Mouse (Mus musculus): ENCODE measurements around the gene Slc44a3.

Slc44a3 gene

GRCm38 (mm10) chr3:121532176-121532575 lies at the start of gene Slc44a3:
TSS of gene Slc44a3 (minus strand) at chr3:121532404.
- DNase-seq (ENCODE audit: low spot score in 2 of 2) = no peak

- no peak for DNase-seq (ENCODE audit: low spot score in 2 of 2)
These were observed 47.8 kb upstream of the Slc44a3 start for GRCm38 (mm10) chr3:121579880-121580549.

GRCm38 (mm10) chr3:121579402-121579801 lies 47.2 kb upstream of the Slc44a3 start:
- DNase-seq (ENCODE audit: low spot score in 2 of 2) = no peak

DNA sequence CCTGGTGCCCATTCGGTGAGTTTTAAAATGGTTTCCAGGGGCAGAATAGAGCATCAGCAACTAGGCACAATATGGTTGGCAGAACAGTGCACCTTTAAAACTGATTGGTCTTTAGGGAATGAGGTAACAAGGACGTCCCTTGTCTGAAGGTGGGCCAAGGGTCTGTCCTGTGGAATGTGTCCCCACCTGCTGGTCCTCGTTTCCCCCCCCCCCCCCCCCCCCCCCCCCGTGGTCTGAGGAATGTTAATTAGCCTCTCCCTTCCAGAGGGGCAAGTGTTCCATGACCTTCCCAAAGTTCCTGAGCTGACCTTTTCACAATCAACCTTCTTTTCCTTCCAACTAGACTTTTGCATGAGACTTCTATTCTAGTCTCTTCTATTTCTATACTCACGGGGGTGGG lies 46.5 kb upstream of the Slc44a3 start:
- no peak for DNase-seq (ENCODE audit: low spot score in 2 of 2)

GRCm38 (mm10) chr3:121577641-121578040 lies 45.4 kb upstream of the Slc44a3 start:
- DNase-seq (ENCODE audit: low spot score in 2 of 2) = no peak

- no peak for DNase-seq (ENCODE audit: low spot score in 2 of 2)
These were observed 44.9 kb upstream of the Slc44a3 start for GRCm38 (mm10) chr3:121577032-121577591.

- DNase-seq (ENCODE audit: low spot score in 2 of 2) = no peak
These were observed 44.2 kb upstream of the Slc44a3 start for GRCm38 (mm10) chr3:121576367-121576766.

DNA sequence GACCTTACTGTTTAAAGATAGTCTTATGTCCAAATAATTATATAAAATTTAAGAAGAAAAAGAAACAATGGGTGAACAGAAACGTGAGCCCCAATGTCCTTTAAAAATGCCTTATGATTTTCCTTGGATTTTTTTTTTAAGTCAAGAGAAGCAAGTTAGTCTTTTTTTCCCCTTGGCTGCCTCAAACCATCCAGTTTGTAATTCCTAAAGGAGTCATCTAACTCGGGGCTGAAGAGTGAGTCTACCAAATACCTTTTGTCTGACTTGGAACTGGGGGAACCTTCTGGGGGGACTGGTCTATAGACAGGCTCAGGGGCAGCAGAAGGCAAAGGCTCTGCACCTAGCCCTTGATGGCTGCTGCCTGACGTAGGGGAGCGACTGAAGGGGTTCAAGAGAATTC lies 42.2 kb upstream of the Slc44a3 start:
- no peak for DNase-seq (ENCODE audit: low spot score in 2 of 2)

GRCm38 (mm10) chr3:121573858-121574257 lies 41.7 kb upstream of the Slc44a3 start:
- DNase-seq (ENCODE audit: low spot score in 2 of 2) = no peak

GRCm38 (mm10) chr3:121571491-121571890 lies 39.3 kb upstream of the Slc44a3 start:
- no peak for DNase-seq (ENCODE audit: low spot score in 2 of 2)

DNA sequence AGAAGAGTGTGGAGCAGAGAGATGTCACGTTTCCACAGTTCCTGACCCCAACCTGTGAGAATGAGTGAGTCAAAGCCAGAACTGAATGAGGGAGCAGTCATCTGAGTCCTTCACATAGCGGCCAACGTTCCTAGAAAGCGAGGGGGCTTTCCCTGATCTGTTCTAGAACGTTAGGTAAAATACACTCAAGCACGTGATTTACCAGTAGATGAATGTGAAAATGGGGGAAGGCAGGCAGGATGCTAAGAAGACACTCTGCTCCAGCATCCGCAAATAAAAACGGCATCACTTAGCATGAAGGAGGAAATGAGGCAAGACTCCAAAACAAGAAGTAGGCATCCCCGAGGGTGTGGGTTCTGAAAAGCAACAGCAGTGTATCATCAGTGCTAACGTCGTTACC lies 38.4 kb upstream of the Slc44a3 start:
- no peak for DNase-seq (ENCODE audit: low spot score in 2 of 2)

DNA sequence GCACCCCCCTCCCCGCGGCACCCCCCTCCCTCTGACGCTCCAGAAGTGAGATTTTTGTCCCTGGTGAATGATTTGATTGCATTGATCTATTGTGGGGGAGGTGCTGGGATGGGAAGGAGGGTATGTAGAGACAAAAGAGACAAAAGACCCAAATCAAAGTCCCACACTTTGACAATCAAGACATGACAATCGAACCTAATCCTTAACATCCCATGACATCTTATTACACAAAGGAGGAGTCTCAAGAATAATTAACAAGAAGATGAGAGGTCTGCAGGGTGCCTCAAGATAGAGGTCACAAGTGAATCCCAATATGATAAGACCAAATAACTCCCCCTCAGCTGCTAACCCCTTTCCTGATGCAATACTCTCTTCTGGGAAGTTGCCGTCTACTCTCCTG lies 37.6 kb upstream of the Slc44a3 start:
- no peak for DNase-seq (ENCODE audit: low spot score in 2 of 2)

- DNase-seq (ENCODE audit: low spot score in 2 of 2) = no peak
These were observed 36.8 kb upstream of the Slc44a3 start for GRCm38 (mm10) chr3:121569004-121569403.

GRCm38 (mm10) chr3:121567904-121568303 lies 35.7 kb upstream of the Slc44a3 start:
- DNase-seq (ENCODE audit: low spot score in 2 of 2) = no peak

DNA sequence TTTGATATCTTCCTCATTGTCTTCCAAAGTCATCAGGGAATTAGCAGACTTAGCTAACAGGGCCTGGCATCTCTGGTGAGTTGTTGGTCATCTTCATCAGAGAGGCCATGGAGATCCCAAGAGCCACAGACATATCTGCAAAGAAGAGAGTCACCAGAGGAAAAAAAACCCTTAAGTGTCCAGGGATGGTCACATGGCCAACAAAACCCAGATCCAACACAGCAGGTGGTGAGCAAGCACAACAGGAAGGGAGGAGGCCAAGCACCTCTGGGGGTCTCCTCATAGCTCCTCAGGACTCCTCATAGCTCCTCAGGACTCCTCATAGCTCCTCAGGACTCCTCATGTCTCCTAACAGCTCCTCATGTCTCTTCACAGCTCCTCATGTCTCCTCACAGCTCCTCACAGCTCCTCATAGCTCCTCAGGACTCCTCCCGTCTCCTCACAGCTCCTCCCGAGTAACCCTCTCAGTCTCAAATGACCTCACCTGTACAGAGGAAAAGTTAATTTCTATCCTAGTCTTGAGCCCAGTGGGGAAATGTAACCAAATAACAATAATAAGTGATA lies 35.2 kb upstream of the Slc44a3 start:
- no peak for DNase-seq (ENCODE audit: low spot score in 2 of 2)

DNA sequence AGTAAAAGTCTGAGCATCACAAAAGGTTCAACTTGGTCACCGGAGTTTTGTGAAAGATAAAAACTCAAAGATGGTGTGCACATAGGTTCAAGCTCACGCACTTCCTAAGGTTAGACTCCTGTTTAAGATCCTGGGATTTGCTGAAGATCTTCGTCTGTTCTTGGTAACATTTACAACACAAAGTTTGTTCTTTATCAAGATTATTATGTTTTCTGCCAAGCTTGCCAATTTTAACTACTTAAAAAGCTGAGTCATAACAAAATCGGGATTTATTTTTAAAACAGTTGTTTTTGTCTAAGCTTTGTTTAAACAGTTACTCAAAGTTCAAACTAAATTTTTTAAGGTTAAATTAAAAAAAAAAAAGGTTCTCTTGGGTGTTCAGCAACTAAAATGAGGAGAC lies 34.7 kb upstream of the Slc44a3 start:
- DNase-seq (ENCODE audit: low spot score in 2 of 2) = no peak

DNA sequence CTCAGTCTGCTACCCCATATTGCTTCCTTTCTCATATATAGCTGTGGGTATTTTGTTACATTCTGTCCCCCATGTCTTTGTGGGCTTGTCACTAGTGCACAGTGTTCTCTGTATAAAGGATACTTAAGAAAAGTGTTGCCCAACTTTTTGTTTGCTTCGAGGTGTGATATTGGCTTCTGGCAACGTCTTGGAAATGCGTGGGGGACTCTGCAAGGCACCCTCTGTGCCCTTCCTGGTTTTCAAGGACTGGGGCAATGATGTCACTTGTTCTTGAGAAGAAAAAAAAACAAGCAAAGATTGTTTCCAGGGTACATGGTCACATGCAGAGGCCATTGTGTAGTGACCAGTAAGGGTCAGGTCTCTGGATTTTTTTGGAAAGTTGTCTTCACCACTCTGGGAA lies 29.6 kb upstream of the Slc44a3 start:
- DNase-seq (ENCODE audit: low spot score in 2 of 2) = no peak

DNA sequence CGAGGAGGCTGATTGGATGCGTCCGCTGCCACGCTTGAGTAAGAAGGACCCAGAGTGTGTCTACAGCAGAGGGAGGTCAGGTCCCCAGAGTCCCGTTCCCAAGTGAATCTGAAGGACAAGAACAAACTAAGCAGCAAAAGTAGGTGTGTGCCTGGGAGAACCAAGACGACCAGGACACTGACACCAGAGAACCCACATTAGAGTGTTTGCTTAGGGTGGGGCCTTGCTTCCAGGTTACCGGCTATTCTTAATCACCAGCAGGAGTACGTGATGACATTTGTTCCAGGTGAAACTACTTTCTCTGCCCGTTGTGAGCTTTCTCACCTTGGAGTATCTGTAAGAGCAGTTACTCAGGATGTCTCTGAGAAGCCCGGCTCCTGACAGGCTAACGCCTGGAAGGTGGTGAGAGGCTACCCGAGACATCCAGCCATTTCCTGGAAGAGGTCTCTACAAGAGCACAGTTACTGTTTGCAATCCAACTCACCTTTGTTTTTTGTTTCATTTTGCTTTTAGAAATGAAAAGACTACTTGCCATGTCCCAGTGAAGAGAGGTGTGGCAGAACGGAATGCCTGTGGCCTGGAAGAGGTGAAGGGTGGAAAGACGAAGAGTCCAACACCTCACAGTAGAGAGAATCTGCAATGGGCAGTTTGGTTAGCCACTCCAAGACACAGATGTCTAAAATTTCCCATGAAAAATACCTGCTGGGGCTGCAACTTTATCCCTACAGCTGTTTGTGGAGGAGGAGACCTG lies 28.1 kb upstream of the Slc44a3 start:
- no peak for DNase-seq (ENCODE audit: low spot score in 2 of 2)

GRCm38 (mm10) chr3:121559406-121560114 lies 27.4 kb upstream of the Slc44a3 start:
- no peak for DNase-seq (ENCODE audit: low spot score in 2 of 2)

- no peak for DNase-seq (ENCODE audit: low spot score in 2 of 2)
These were observed 26.7 kb upstream of the Slc44a3 start for GRCm38 (mm10) chr3:121558861-121559260.

DNA sequence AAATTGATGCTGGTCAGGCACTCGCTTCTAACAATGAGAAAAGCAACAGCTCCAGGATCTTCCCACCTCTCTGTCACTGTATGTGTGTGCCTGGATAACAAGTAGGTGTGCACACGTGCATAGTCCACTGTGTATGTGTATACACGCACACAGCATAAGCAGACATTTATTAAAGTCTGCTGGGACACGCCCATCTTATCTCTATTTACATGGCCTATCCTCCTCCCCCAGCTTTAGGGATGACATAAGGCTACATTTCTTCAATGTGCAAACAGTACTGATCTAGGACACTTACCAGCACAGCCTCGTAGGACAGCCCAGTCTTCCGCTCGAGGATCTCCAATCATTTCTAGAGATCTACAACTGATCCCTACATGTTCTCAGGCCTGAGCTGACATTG lies 24.1 kb upstream of the Slc44a3 start:
- no peak for DNase-seq (ENCODE audit: low spot score in 2 of 2)

- no peak for DNase-seq (ENCODE audit: low spot score in 2 of 2)
These were observed 21.1 kb upstream of the Slc44a3 start for GRCm38 (mm10) chr3:121553294-121553693.
